27 mouse cellular contexts compared by ENCODE assay signal in the genomic region with DNA sequence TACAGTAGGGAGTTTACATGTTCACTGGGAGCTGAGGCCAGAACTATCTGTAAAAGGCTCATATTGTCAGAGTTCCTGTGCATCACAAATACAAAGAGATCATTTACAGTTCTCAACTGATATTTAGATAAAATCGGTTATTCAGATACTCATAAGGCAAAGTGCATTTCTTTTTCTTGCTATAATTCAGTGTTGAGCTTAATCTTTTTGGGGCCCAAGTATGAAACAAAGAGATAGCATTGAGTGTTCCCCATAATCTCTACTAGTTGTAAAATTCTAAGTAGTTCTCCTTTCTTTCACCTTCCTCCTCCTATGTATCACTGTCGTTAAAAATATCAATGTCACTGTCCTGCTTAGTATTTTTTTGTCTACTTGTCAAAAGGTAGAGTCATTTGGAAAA.
"Had no signal": no experiment of that assay in that cellular context is flagged by ENCODE, and none has a peak within 500 bp of the region (broad histone marks: within the 10 kb centered on the region; RNA-seq: fewer than 3 reads in every experiment).

No protein-coding gene starts in this region.

- H3K4me1 ChIP-seq: limb, embryonic 10.5 days; limb, embryonic 12.5 days; limb, embryonic 13.5 days; limb, embryonic 15.5 days; liver, embryonic 12.5 days; liver, embryonic 13.5 days; liver, embryonic 15.5 days; lung, embryonic 15.5 days; midbrain, embryonic 10.5 days; midbrain, embryonic 12.5 days; midbrain, embryonic 13.5 days; midbrain, embryonic 15.5 days had no signal

- H3K36me3 ChIP-seq: limb, embryonic 10.5 days; limb, embryonic 12.5 days; limb, embryonic 13.5 days; limb, embryonic 15.5 days; liver, embryonic 12.5 days; liver, embryonic 13.5 days; liver, embryonic 15.5 days; lung, embryonic 15.5 days; midbrain, embryonic 10.5 days; midbrain, embryonic 12.5 days; midbrain, embryonic 13.5 days; midbrain, embryonic 15.5 days had no signal

- H3K27ac ChIP-seq: limb, embryonic 10.5 days; limb, embryonic 12.5 days; limb, embryonic 13.5 days; limb, embryonic 15.5 days; liver, embryonic 12.5 days; liver, embryonic 13.5 days; liver, embryonic 14.5 days; liver, embryonic 15.5 days; lung, embryonic 15.5 days; macrophage; midbrain, embryonic 10.5 days; midbrain, embryonic 12.5 days; midbrain, embryonic 13.5 days; midbrain, embryonic 15.5 days had no signal

- H3K9me3 ChIP-seq: limb, embryonic 10.5 days; limb, embryonic 12.5 days; limb, embryonic 13.5 days; limb, embryonic 15.5 days; liver, embryonic 12.5 days; liver, embryonic 13.5 days; liver, embryonic 15.5 days; lung, embryonic 15.5 days; megakaryocyte, embryonic 14.5 days; midbrain, embryonic 10.5 days; midbrain, embryonic 12.5 days; midbrain, embryonic 13.5 days; midbrain, embryonic 15.5 days had no signal

- H3K27me3 ChIP-seq: limb, embryonic 12.5 days; limb, embryonic 13.5 days; limb, embryonic 15.5 days; liver, embryonic 12.5 days; liver, embryonic 13.5 days; liver, embryonic 15.5 days; lung, embryonic 15.5 days; megakaryocyte, embryonic 14.5 days; midbrain, embryonic 12.5 days; midbrain, embryonic 13.5 days; midbrain, embryonic 15.5 days had no signal

- H3K9ac ChIP-seq: limb, embryonic 12.5 days; limb, embryonic 13.5 days; limb, embryonic 15.5 days; liver, embryonic 12.5 days; liver, embryonic 13.5 days; liver, embryonic 14.5 days; liver, embryonic 15.5 days; liver, postnatal 0 days; lung, embryonic 14.5 days; lung, embryonic 15.5 days; midbrain, embryonic 12.5 days; midbrain, embryonic 13.5 days; midbrain, embryonic 15.5 days had no signal

- DNase-seq: left cerebral cortex, postnatal 4 days; liver; liver, embryonic 13.5 days; liver, postnatal 0 days; lung, adult 18-20 months; lung, adult 2 months; lung, embryonic 14.5 days; lung, postnatal 10 days; lung, postnatal 14 days; lung, postnatal 36 days; lung, postnatal 4 days; midbrain, embryonic 14.5 days had no signal

- H3K4me3 ChIP-seq: limb, embryonic 10.5 days; limb, embryonic 12.5 days; limb, embryonic 13.5 days; limb, embryonic 15.5 days; liver, embryonic 12.5 days; liver, embryonic 13.5 days; liver, embryonic 15.5 days; lung, embryonic 15.5 days; megakaryocyte, embryonic 14.5 days; midbrain, embryonic 10.5 days; midbrain, embryonic 12.5 days; midbrain, embryonic 13.5 days; midbrain, embryonic 15.5 days; myocyte had no signal
